Mouse (Mus musculus): ENCODE results near the gene Nhsl2. TPM values are rescaled to one million over a fixed set of nuclear protein-coding genes. Genes with fewer than 3 reads are reported as not detected.

Gene Nhsl2
- polyA plus RNA-seq, 1 experiment from 2014 or later = 5.2 TPM

GRCm38 (mm10) chrX:101954492-101954851 lies 105.3 kb downstream of the Nhsl2 start:
- no peaks in the 10 kb centered on the region for H3K36me3 ChIP-seq
- no peak overlapping the region for H3K27ac ChIP-seq
- no peaks in the 10 kb centered on the region for H3K9me3 ChIP-seq
- no peak; the same call in 1 of the 2 replicates for ATAC-seq (ENCODE audit: low FRiP score)
- peaks cover 26% of the 10 kb centered on the region for H3K27me3 ChIP-seq
- H3K9ac ChIP-seq = 0 out of 2 replicates have a peak overlapping the region, but pooled peaks have one; percentile 53
- H3K4me1 ChIP-seq (replicated peaks) = no peaks in the 10 kb centered on the region
- H3K4me3 ChIP-seq = no peak overlapping the region; the same call in 1 of the 2 replicates
- WGBS = 36% methylated on average over 6 of the region's 6 CpGs
- peak overlapping the region; percentile 55 for H3K4me2 ChIP-seq

GRCm38 (mm10) chrX:101961848-101962247 lies 112.7 kb downstream of the Nhsl2 start:
- Histone ChIP-seq H3K36me3 (no peaks in the 10 kb centered on the region), H3K4me3 (no peak overlapping the region), H3K27ac (no peak overlapping the region), H3K27me3 (peaks cover 48% of the 10 kb centered on the region), H3K9me3 (no peaks in the 10 kb centered on the region), H3K4me1 (replicated peaks) (no peaks in the 10 kb centered on the region), H3K9ac (no peak overlapping the region), H3K4me2 (no peak overlapping the region)
- ATAC-seq (ENCODE audit: low FRiP score) = no peak
- WGBS = 93% methylated on average over 4 of the region's 4 CpGs

- no peaks in the 10 kb centered on the region for H3K9me3 ChIP-seq
- no peaks in the 10 kb centered on the region for H3K36me3 ChIP-seq
- WGBS = 88% methylated on average over 3 of the region's 3 CpGs
- no peak for ATAC-seq (ENCODE audit: low FRiP score)
- H3K9ac ChIP-seq = no peak overlapping the region
- H3K4me1 ChIP-seq (replicated peaks) = no peaks in the 10 kb centered on the region
- peaks cover 45% of the 10 kb centered on the region for H3K27me3 ChIP-seq
- no peak overlapping the region for H3K4me2 ChIP-seq
- H3K4me3 ChIP-seq = no peak overlapping the region
- H3K27ac ChIP-seq = no peak overlapping the region
Observed at GRCm38 (mm10) chrX:101963711-101964110, 114.5 kb downstream of the Nhsl2 start.

DNA sequence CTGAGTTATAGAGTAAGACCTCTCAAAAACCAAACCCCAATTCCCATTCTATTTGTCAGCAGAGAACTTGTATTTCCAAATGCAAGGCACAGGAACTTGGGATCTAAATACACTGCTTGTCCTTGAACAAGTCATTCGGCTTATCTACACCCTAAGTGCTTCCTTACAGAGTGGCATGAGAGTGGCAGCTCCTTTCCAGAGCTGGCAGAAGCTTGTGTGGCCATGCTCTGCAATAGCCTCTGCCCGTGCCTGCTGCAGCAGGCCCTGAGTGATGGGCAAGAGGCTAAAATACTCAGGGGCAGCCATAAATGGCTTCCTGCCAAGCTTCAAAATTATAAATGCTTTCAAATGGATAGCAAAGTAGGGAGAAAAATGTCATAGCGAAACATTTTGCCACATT lies 123.8 kb downstream of the Nhsl2 start:
- H3K4me3 ChIP-seq = no peak overlapping the region
- WGBS = 79% methylated on average over 3 of the region's 3 CpGs

GRCm38 (mm10) chrX:101976931-101977330 lies 127.7 kb downstream of the Nhsl2 start:
- Histone ChIP-seq H3K4me1 (replicated peaks) (no peaks in the 10 kb centered on the region), H3K4me3 (no peak overlapping the region), H3K36me3 (no peaks in the 10 kb centered on the region), H3K27ac (no peak overlapping the region), H3K4me2 (no peak overlapping the region), H3K27me3 (peaks cover 41% of the 10 kb centered on the region; the same call in 1 of the 2 replicates), H3K9ac (no peak overlapping the region), H3K9me3 (no peaks in the 10 kb centered on the region)
- 29% methylated on average over 3 of the region's 3 CpGs for WGBS
- ATAC-seq (ENCODE audit: low FRiP score) = no peak

More for the DNA sequence above, 123.8 kb downstream of the Nhsl2 start:
- Histone ChIP-seq H3K36me3 (no peaks in the 10 kb centered on the region), H3K27ac (no peak overlapping the region), H3K9ac (no peak overlapping the region), H3K4me2 (no peak overlapping the region), H3K27me3 (peaks cover 19% of the 10 kb centered on the region; the same call in 1 of the 2 replicates), H3K4me1 (replicated peaks) (no peaks in the 10 kb centered on the region), H3K9me3 (no peaks in the 10 kb centered on the region)
- no peak for ATAC-seq (ENCODE audit: low FRiP score)

GRCm38 (mm10) chrX:101978861-101979260 lies 129.7 kb downstream of the Nhsl2 start:
- no peaks in the 10 kb centered on the region for H3K36me3 ChIP-seq
- H3K27ac ChIP-seq = 0 out of 2 replicates have a peak overlapping the region, but pooled peaks have one; percentile 12
- WGBS = 41% methylated on average over 2 of the region's 2 CpGs
- no peak overlapping the region for H3K9ac ChIP-seq
- no peaks in the 10 kb centered on the region for H3K9me3 ChIP-seq
- H3K4me1 ChIP-seq (replicated peaks) = no peaks in the 10 kb centered on the region
- no peak overlapping the region for H3K4me3 ChIP-seq
- 0 out of 2 replicates have a peak, but pooled peaks have one; percentile 10 for ATAC-seq (ENCODE audit: low FRiP score)
- 0 out of 2 replicates have a peak overlapping the region, but pooled peaks have one; percentile 2 for H3K4me2 ChIP-seq
- peaks cover 48% of the 10 kb centered on the region; the same call in 1 of the 2 replicates for H3K27me3 ChIP-seq

DNA sequence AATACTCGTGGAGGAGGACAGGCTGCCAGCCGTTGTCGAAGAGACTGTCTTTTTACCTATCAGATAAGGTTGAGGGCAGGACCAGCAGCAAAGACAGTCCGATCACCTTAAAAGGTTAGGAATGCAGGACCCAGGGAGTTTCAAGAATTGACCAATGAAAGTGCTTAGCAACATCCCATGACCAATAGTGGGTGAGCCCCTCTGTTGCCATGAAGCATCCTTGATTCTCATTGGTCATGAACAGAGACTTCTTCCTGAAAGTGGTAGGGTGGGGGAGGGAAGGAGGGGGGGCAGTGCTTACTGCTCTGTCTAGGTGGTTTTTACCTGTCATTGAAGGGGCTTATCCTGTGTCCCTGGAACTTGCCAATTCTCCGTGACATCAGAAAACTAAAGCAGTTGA lies 130.1 kb downstream of the Nhsl2 start:
- H3K9me3 ChIP-seq = no peaks in the 10 kb centered on the region
- no peaks in the 10 kb centered on the region for H3K36me3 ChIP-seq
- ATAC-seq (ENCODE audit: low FRiP score) = peak; percentile 87
- 0 out of 2 replicates have a peak overlapping the region, but pooled peaks have one; percentile 2 for H3K4me2 ChIP-seq
- H3K27ac ChIP-seq = 0 out of 2 replicates have a peak overlapping the region, but pooled peaks have one; percentile 12
- no peaks in the 10 kb centered on the region for H3K4me1 ChIP-seq (replicated peaks)
- peaks cover 52% of the 10 kb centered on the region; the same call in 1 of the 2 replicates for H3K27me3 ChIP-seq
- no peak overlapping the region for H3K4me3 ChIP-seq
- 45% methylated on average over 5 of the region's 5 CpGs for WGBS
- no peak overlapping the region for H3K9ac ChIP-seq

DNA sequence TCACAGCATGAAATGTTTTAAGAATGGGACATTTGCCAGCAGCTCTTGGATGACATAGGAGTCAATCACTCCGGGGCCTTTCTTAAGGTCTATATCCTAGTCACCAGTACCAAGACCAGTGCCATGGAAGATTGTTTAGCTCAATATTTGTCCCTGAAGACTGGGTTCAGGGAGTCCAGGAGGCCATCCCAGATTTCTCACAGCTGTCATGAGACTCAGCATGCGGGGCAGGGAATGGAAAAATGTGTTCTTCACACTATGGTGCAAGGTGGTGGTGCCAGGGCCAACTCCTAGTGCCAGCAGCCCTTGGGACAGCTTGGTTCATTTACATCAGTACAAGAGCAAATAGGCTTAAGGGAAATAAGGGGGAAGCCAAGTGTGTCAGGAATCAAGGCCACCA lies 131.4 kb downstream of the Nhsl2 start:
- Histone ChIP-seq H3K4me3 (no peak overlapping the region), H3K36me3 (no peaks in the 10 kb centered on the region), H3K4me1 (replicated peaks) (no peaks in the 10 kb centered on the region), H3K9ac (no peak overlapping the region), H3K27ac (no peak overlapping the region), H3K4me2 (no peak overlapping the region), H3K27me3 (peaks cover 61% of the 10 kb centered on the region; the same call in 1 of the 2 replicates), H3K9me3 (no peaks in the 10 kb centered on the region)
- 81% methylated on average over 2 of the region's 2 CpGs for WGBS
- no peak for ATAC-seq (ENCODE audit: low FRiP score)

DNA sequence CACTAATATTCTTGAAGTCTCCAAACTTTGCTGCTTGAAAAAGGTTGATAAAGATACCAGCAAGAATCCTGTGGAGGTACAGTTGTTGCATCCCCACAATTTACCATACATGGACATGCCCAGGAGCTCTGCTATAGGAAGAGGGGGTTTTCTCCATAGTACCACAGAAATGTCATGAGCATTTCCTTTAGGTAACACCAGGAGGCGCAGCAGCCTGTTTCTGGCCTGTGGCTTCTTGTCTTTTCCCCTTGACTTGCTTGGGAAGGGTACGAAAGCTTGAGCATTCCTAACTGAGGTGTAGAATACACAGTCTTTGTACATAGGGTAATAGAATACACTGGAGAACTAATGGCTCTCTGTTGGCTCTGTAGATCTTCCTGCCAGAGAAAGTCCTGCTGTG lies 132.3 kb downstream of the Nhsl2 start:
- Histone ChIP-seq H3K9me3 (no peaks in the 10 kb centered on the region), H3K27ac (no peak overlapping the region), H3K27me3 (peaks cover 62% of the 10 kb centered on the region; the same call in 1 of the 2 replicates), H3K36me3 (no peaks in the 10 kb centered on the region), H3K4me3 (no peak overlapping the region), H3K4me2 (no peak overlapping the region), H3K4me1 (replicated peaks) (no peaks in the 10 kb centered on the region), H3K9ac (no peak overlapping the region)
- no peak for ATAC-seq (ENCODE audit: low FRiP score)
- 37% methylated on average over 2 of the region's 2 CpGs for WGBS

DNA sequence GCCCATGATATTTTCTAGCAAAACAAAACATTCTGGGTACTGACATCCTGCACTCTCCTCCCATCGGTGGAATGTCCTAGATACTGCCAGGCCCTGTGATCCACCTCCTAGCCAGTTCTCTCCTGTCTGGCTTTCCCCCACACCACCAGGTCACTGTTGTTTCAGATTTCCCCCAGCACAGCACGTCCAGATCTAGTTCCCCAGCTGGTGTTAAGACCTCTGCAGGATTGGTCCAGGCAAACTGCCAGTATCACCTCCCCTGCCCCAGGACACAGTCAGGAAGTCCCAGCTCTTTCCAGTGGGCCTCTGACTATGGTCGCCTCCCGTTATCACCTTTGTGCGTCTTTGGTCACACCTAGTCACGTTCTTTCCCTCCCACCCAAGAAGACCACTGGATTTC lies 134.5 kb downstream of the Nhsl2 start:
- H3K4me3 ChIP-seq = no peak overlapping the region
- H3K27ac ChIP-seq = no peak overlapping the region
- no peaks in the 10 kb centered on the region for H3K4me1 ChIP-seq (replicated peaks)
- H3K9me3 ChIP-seq = no peaks in the 10 kb centered on the region
- WGBS = 69% methylated on average over 6 of the region's 6 CpGs
- ATAC-seq (ENCODE audit: low FRiP score) = no peak
- H3K27me3 ChIP-seq = peaks cover 63% of the 10 kb centered on the region
- H3K36me3 ChIP-seq = no peaks in the 10 kb centered on the region
- H3K9ac ChIP-seq = no peak overlapping the region
- no peak overlapping the region for H3K4me2 ChIP-seq

DNA sequence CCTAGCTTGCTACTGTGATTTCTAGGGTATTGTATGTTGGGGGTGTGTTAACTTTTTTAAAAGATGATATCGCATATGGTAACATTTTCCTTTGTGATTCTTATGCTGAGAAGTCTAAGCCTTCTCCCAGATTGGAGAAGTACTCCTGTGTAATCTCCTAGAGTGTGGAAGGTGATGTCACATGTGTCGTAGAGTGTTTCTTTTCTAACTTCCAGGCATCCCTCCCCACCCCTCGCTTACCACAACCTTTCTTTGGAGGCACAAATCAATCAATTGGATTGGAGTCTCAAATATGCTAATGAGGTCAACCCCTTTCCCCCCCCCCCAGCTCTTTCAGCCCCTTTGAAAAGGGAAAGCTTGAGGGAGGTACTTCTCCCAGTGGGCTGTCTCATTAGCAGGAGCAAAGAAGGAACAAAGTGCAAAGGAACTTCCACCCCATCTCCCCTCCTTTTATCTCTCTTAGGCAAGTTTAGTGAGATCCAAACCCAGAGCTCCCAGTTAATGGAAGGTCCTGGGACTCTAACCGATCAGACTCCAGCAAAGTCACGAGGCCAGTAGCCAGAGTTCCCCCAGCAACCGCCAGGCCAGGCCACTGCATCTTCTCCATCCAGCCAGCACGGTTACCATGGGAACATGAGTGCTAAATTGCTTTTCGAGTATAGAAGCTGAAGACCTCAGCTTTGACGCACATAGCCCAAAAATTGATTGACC lies 137.6 kb downstream of the Nhsl2 start:
- Histone ChIP-seq H3K9me3 (no peaks in the 10 kb centered on the region), H3K4me3 (no peak overlapping the region), H3K4me1 (replicated peaks) (no peaks in the 10 kb centered on the region), H3K36me3 (no peaks in the 10 kb centered on the region), H3K27me3 (peaks cover 60% of the 10 kb centered on the region), H3K4me2 (no peak overlapping the region), H3K27ac (no peak overlapping the region), H3K9ac (no peak overlapping the region)
- WGBS = 22% methylated on average over 9 of the region's 9 CpGs
- ATAC-seq (ENCODE audit: low FRiP score) = no peak

GRCm38 (mm10) chrX:101993841-101994571 lies 144.8 kb downstream of the Nhsl2 start:
- no peak overlapping the region for H3K9ac ChIP-seq
- no peak overlapping the region for H3K4me2 ChIP-seq
- peaks cover 37% of the 10 kb centered on the region for H3K27me3 ChIP-seq
- ATAC-seq (ENCODE audit: low FRiP score) = peak; percentile 85
- peak overlapping the region; percentile 71 for H3K27ac ChIP-seq
- H3K4me3 ChIP-seq = no peak overlapping the region
- WGBS = 25% methylated on average over 12 of the region's 12 CpGs
- H3K36me3 ChIP-seq = no peaks in the 10 kb centered on the region
- H3K4me1 ChIP-seq (replicated peaks) = peaks cover 11% of the 10 kb centered on the region
- no peaks in the 10 kb centered on the region for H3K9me3 ChIP-seq
